Mouse (Mus musculus): ENCODE data around the gene Ldb1. TPM values are rescaled to one million over a fixed set of nuclear protein-coding genes. Genes with fewer than 3 reads are reported as not detected.

Gene Ldb1
- total RNA-seq (2021), result 10 to 100 TPM; 15.5 to 15.8 TPM
- long read RNA-seq, experiment 1, transcript Ldb1-206 (11 exons, 2,108 nt), result major isoform, 5 of 8 reads
- long read RNA-seq, experiment 1, partial matches to known transcripts, result 1 of 8 reads
- long read RNA-seq, experiment 1, other reads (novel, unspliced or antisense), result 1 of 8 reads
- long read RNA-seq, experiment 2, partial matches to known transcripts, result 2 of 7 reads
- long read RNA-seq, experiment 2, other reads (novel, unspliced or antisense), result 0 of 7 reads

DNA sequence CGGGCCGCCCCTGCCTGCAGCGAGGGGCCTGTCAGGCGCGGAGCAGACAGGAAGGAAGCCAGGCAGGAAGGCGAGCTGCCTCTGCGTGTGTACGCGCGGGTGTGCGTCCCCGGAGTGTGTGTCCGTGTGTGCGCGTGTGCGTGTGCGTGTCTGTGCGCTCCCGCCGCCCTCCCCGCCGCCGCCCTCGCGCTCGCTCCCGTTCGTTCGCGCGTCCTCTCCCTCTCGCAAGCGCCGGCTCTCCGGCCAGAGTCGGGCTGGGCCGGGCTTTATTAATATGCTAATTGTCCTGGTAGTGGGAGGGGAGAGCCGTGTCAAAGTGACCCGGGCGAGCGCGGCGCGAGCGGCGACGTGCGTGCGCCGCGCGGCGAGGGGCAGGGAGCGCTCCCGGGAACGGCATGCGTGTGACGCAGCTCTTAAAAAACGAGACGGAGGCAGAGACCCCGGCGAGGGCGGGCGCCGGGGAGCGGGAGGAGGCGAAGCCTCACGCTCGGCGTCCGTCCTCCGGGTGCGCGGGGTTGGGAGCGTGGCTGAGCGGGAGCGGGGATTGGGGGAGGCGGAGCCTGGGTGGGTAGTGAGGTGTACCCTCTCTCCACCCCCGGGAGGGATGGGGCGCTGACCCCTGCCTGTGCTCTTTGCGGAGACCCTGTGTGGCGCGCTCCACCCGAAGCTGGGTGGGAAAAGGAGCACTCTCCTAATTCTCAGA is at the start of gene Ldb1:
Ldb1 (minus strand) TSS at position 222 of the 703 bp plus-strand sequence.
- peak; percentile 86 for DNase-seq (ENCODE audit: low spot score)

DNA sequence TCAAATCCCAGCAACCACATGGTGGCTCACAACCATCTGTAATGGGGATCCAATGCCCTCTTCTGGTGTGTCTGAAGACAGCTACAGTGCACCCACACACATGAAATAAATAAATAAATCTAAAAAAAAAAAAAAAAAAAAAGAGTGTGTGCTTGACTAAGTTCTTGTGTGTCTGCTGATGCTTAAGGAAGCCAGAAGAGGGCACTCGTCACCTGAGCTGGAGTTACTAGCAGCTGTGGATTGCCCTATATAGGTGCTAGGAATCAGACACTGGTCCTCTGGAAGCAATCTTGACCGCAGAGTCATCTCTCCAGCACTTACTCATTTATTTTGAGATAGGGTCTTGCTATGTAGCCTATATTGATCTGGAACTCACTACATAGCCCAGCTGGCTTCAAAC is 49.1 kb upstream of the Ldb1 start:
- DNase-seq (ENCODE audit: low spot score), result no peak

DNA sequence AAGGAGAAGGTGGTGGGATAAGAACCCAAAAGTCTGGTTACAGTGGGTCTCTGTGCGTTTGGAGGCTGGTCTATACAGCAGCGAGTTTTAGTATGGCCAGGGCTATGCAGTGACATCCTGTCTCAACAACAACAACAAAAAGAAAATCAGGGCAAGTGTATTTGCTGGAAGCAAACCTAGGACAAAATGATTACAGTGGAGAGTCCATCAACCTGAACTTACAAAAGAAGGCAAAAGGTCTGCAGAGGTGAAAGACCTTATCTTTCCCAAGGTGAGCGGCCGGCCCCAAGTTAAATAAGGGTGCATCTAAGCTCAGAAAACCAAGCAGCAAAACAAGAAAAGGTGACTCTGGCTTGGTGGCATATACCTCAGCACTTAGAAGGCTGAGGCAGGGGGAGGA is 46.6 kb upstream of the Ldb1 start:
- no peak for DNase-seq (ENCODE audit: low spot score)

- peak; percentile 38 for DNase-seq (ENCODE audit: low spot score)
Observed at GRCm38 (mm10) chr19:46087871-46088270, 42.9 kb upstream of the Ldb1 start.

GRCm38 (mm10) chr19:46086337-46086736 is 41.3 kb upstream of the Ldb1 start:
- peak; percentile 24 for DNase-seq (ENCODE audit: low spot score)

GRCm38 (mm10) chr19:46085185-46085584 is 40.2 kb upstream of the Ldb1 start:
- no peak for DNase-seq (ENCODE audit: low spot score)

GRCm38 (mm10) chr19:46078535-46078934 is 33.5 kb upstream of the Ldb1 start:
- DNase-seq (ENCODE audit: low spot score), result no peak

- DNase-seq (ENCODE audit: low spot score), result peak; percentile 99
Observed at GRCm38 (mm10) chr19:46075616-46076607, 30.9 kb upstream of the Ldb1 start, which contains the start of gene Nolc1. Gene Nolc1, plus strand, starts transcription at chr19:46075863.

DNA sequence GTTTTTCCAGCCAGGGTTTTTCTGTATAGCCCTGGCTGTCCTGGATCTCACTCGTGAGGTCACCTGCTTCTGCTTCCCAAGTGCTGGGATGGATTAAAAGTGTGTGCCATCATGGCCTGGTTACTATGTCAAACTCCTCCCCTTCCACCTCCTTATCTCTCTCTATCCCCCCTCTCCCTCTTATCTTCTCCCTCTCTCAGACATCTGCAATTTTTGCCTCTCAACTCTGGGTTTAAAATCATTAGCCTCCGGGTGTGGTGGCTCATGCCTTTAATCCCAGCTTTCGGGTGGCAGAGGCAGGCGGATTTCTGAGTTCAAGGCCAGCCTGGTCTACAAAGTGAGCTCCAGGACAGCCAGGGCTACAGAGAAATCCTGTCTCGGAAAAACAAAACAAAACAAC is 29.3 kb upstream of the Ldb1 start:
- DNase-seq (ENCODE audit: low spot score), result no peak

- no peak for DNase-seq (ENCODE audit: low spot score)
Observed at GRCm38 (mm10) chr19:46073285-46073684, 28.3 kb upstream of the Ldb1 start.

DNA sequence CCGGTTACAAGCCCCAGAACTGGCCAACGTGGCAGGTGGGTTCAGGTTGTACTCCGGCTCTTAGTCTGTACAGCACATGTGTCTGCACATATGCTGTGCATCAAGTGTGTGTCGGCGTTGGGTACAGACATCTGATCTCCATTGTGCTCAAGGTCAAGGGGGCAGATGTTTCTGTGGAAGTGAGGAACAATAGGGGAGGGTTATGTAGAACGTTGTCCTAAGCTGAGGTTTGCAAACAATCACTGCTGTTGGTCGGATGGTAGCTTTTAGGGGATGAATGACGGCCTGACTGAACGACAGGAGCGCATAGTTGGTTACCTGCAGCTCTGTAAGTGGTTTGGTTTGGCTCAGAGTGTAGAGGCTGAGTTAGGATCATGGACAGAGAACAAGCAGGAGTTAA is 23.0 kb upstream of the Ldb1 start:
- DNase-seq (ENCODE audit: low spot score), result no peak

DNA sequence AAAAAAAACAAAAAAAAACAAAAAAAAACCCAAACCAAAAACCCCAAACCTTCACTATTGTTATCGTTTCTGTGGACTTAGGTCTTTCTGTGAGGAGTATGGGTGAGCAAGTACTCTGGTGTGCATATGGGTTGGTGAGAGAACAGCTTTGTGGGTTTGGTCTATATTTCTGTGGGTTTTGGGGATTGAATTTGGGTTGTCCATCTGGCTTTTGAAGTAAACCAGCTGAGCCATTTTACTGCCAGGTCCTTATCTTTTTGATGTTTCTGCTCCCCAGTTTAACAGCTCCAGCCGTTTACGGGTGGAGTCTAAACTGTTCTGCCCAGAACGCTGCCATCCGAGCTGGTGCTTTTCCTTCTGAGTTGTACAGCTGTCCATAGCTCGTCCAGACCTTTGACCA is 15.8 kb upstream of the Ldb1 start:
- no peak for DNase-seq (ENCODE audit: low spot score)

- no peak for DNase-seq (ENCODE audit: low spot score)
Observed at GRCm38 (mm10) chr19:46058466-46058865, 13.5 kb upstream of the Ldb1 start.

DNA sequence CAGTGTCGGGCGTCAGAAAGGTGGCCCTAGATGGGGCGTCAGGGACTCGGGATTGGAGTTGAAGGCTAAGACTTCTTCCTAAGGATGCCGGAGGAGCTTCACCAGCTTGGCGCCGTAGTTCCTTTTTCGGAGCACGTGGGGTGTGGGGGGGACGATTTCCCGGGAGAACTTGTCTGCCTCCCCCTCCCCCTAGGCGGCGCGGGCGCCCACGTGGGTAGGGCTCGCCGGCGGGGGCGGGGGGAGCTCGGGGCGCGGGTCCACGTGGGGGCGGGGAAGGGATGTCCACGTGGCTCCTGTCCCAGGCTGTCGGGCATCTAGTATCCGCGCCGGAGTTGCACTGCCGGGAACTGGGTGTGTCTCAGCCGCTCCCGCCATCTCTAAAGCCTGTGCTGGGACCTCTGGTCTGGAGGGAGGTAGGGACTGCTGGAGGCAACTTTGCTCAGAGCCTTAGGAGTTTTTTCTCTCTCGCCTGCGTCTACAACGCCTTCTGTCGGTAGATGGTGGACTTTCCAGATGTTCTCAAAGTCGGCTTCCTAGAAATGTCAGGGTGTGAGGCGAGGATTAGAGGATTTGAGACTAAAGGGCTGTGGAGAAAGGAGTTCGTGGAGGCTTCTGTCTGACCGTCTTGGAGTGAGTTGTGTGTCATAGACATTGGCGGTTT is 12.1 kb upstream of the Ldb1 start:
- peak; percentile 80 for DNase-seq (ENCODE audit: low spot score)

- DNase-seq (ENCODE audit: low spot score), result peak; percentile 95
Observed at GRCm38 (mm10) chr19:46056388-46056946, 11.5 kb upstream of the Ldb1 start.

DNA sequence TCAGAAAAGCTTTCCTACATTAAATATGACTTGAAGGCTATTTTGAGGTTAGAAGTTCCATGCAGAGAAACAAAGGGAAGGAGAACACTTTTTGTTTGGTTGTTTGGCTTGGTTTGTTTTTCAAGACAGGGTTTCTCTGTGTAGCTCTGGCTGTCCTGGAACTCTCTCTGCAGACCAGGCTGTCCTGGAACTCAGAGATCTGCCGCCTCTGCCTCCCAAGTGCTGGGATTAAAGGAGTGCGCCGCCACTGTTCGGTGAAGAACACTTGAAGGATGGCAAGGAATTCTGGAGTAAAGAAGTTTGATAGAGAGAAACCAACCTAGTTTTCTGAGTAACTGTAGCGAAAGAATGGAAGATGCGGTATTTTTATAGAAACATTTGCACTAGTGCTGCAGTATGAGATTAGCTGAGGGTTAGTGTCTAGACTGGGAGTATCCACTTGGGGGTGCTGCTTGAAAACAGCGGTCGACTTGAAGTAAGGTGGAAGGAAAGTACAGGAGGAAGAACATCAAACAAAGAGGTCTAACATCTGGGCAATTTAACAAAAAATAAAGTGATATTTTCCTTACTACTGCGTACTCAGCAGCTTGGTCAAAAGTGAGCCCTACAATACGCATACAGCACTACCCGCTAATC is 10.9 kb upstream of the Ldb1 start:
- DNase-seq (ENCODE audit: low spot score), result no peak

- DNase-seq (ENCODE audit: low spot score), result no peak
Observed at GRCm38 (mm10) chr19:46050462-46050861, 5.4 kb upstream of the Ldb1 start.

GRCm38 (mm10) chr19:46049129-46049528 is 4.1 kb upstream of the Ldb1 start:
- DNase-seq (ENCODE audit: low spot score), result no peak

GRCm38 (mm10) chr19:46047426-46047825 is 2.4 kb upstream of the Ldb1 start:
- DNase-seq (ENCODE audit: low spot score), result no peak

DNA sequence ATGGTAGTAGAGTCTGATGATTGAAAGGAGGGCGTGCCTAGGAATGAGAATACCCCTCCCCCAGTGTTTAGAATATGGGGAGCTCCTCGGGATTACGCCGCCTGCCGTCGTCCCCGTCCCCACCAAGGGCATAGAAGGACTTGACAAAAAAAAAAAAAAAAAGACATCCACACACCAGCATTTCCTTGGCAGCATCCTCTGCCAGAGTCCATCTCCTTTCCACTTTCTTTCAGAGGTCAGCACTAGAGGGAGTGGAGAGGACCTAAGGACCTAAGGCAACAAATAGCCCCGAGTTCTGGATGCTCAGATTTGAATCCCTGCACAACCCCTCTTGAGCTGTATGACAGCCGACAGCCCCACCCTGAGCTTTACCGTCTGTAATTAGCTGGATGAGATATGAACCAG is 1.6 kb upstream of the Ldb1 start:
- DNase-seq (ENCODE audit: low spot score), result no peak
